Mouse (Mus musculus) brain, embryonic 14.5 days (tissue): ENCODE data around the gene Rpl3l.

Experiments used
- CTCF ChIP-seq: fragments of 200-500 bp; IDR thresholded peaks from 2 replicates; pipeline ENCODE4 v1.5.1; 2012; ENCODE audit warnings: inconsistent platforms, mild to moderate bottlenecking, moderate library complexity, borderline replicate concordance; ENCODE audit not compliant: insufficient read depth, insufficient read length; ENCODE audit errors: extremely low read depth
- POLR2A ChIP-seq: fragments of 200-500 bp; IDR thresholded peaks from 2 replicates; pipeline ENCODE4 v1.6.1; 2012; ENCODE audit warnings: mild to moderate bottlenecking, inconsistent platforms, borderline replicate concordance; ENCODE audit not compliant: poor library complexity, insufficient read depth, insufficient read length, severe bottlenecking; ENCODE audit errors: extremely low read depth

- TF ChIP-seq CTCF (no peak), POLR2A (no peak)
Measured at GRCm38 (mm10) chr17:24738238-24738637, 10.6 kb downstream of the Rpl3l start.
